Mouse (Mus musculus) c-Kit-negative CD71-positive TER-119-positive erythroid progenitor cells, embryonic 14.5 days (primary cell): ENCODE measurements at regions not wholly inside any gene's neighbourhood (a gene's known extent, or its start where the extent isn't known, plus 50 kb on each side); places are given as distances from the start of the nearest gene placed in this dataset.
A peak's percentile ranks its signal among the peaks of the same experiment; 100 is the strongest.

Experiments
- DNase-seq: peaks from one replicate; pipeline ENCODE4 v3.0.0-alpha.2; 2013; ENCODE audit warnings: low read depth, low spot score

- no peak for DNase-seq
Observed at GRCm38 (mm10) chr14:24081911-24082558, 67.7 kb upstream of the Kcnma1 start.

- DNase-seq = no peak
Observed at GRCm38 (mm10) chr14:24068693-24069092, 54.4 kb upstream of the Kcnma1 start.

DNA sequence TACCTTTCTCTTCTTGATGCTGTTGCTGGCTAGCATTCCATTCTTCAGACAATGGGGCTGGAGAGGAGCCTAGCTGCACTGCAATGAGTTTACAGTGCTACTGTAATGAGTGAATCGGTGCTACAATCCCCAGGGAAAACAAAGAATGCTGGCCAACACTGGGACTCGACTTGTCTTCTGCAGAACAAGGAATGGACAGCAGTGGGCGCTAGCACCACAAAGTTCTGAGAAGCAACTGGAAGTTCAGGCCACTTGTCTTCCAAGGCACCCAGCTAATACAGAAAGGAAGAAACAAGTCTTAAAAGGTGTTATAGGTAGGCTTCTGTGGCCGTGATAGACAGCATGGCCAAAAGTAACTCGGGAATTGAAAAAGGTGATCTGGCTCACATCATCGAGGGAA lies 53.4 kb upstream of the Kcnma1 start:
- DNase-seq = peak; percentile 19

DNA sequence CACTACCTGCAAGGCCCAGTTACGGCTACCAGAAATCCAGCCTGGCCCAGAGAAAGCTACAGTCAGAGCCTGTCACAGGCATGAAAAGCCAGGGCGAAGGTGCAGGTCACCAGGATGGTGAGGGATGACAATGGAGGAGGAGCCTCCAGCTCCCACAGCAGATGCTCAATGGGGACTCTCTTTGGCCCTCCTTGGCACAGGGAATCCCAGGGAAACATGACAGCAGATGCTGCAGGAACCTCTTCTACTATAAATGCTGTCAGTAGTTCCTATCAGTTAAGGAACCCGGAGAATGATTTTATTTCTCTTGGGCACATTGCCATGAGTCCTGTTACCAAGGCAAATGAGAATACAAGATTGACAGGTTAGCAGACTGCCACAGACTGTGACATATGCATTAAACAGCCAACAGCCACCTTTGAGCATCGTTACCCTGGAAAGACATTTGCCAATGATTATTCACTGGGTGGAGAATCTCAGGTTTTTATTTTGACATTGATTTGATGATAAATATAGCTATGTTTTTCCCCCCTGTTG lies 51.0 kb upstream of the Kcnma1 start:
- DNase-seq = no peak
